Mouse (Mus musculus) natural killer cell, adult 2 months (primary cell): ENCODE data around the gene Acox1.

Experiments
- DNase-seq, 2 experiments: peaks; one replicate each; pipeline ENCODE4 v3.0.0; 2022; ENCODE audit warnings: low spot score in 2 of 2

Gene Acox1

DNA sequence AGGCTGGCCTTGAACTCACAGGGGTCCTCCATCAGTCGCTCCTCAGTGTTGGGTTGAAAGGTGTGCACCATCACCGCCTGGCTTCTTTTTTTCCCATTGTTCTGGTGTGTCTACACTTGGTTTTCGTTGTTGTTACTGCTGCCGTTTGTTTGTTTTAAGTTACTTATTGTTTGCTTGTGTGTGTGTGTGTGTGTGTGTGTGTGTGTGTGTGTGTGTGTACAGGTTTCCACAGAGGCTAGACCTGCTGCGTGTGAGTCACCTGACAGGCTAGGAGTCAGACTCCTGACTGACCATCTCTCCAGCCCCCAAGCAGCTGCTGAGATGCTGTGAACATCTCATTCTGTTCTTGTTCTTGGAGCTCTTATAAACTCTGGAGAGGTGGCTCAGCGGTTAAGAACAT is 14.0 kb upstream of the Acox1 start:
- DNase-seq = no peak

DNA sequence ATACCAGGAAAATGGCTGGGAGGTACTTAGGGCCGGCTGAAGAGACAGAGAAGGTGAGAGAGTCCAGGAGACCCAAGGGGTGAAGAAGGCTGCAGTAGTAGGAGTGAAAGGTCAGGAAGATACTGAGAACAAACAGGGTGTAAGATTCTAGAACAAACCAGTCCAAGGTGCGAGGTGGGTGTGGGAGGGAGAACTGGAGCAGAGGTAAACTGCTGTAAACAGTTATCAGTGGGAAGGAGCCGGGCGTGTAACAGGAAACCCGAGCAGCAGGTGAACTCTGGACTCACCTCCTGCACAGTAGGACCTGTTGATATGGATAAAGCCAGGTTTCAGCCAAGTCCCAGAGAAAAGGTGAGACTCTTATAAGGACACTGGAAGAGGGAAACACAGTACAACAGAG is 11.9 kb upstream of the Acox1 start:
- DNase-seq = no peak

DNA sequence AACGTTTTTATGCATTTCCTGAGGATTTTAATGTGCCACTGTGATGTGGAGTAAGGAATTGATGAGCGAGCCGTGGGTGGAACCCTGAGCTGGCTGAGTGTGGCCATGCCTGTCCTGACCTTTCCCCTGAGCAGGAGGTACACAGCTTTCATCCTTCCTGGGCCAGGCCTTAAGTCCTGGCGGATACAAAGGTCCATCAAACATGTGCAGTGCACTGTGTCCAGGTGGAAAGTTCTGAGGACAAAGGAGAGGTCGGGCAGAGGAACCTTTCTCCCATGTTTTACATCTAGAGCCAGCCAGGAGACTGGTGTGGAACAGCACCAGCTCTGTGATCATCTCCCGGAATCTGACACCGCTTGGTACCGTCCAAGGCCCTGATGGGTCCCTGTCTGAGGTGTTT is 10.4 kb upstream of the Acox1 start:
- DNase-seq = no peak

DNA sequence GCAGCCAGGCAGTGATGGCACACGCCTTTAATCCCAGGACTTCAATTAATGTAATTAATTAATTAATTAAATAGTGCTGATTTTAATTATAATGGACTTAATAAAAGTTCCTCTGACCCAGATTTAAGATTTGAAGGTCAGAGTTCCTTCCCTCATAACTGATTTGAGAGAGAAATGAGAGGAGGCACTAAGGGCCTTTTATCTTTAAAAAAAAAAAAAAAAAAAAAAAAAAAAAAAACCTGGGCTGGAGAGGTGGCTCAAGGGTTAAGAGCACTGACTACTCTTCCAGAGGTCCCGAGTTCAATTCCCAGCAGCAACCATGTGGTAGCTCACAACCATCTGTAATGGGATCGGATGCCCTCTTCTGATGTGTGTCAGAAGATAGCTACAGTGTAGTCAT is 9.8 kb upstream of the Acox1 start:
- no peak for DNase-seq

DNA sequence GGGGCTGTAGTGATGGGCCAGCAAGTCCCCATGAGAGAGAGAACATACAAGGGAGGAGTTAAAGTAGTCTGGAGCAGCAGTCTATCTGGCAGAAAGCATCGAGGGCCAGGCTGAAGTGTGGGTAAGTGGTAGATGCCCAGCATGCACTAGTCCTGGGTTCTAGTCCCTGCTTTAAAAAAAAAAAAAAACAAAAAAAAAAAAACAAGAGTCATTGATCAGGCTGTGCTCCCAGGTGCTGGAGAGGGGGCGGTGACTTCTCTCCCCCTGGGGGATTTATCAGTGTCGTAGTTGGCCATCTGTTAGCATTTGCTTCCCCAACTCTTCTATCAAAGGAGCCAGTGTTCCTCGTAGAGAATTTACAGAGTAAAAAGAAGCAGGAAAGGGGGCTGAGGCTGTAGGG is 7.8 kb upstream of the Acox1 start:
- DNase-seq = no peak

DNA sequence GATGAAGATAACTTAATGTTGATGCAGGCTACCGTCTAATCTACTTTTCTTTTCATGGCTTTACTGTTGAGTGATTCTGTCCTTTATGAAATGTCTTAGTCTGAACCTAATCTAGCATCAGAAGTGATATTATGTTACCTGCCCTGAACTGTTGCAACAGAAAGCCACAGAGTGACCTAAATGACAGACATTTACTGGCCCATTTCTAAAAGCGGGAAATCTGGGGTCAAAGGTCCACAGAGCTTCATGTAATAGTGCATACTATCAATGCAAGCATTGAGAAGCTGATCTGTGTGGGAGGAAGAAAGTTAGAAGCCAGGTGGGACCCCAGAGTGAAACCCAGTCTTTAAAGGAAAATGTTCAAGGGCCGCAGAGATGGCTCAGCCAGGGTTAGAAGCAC is 4.3 kb upstream of the Acox1 start:
- DNase-seq = no peak

DNA sequence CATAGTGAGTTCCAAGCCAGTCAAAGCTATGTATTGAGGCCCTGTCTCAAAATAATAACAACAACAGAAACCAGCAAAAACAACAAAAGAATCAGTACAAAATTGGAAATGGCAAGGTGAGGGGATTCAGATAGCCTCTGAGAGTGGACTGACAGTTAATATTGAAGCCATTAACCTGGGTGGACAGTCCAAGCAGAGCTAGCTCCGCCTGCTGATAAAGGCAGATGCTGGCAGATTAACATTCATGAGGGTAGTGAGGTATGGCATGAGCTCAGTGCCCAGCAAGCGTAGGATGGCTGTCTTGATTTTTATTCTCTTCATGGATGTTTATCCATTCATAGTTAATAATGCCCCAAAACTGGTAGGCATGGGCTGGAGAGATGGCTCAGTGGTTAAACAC is 2.3 kb upstream of the Acox1 start:
- DNase-seq = no peak

DNA sequence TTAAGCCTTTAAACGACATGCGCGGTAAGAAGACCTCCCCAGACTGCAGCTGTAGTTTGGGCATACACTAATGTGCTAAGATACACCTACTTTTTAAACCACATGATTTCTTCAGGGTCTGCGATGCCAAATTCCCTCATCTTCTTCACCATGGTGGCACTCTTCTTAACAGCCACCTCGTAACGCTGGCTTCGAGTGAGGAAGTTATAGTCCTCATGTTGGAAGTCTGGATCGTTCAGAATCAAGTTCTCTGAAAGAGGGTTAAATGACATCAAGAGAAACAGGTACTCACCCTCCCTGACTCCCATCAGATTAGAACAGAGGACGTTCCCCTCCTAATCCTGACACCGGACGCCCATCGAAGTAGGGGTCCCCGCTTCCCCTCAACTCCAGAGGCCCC is 713 bp downstream of the Acox1 start:
- DNase-seq = no peak

DNA sequence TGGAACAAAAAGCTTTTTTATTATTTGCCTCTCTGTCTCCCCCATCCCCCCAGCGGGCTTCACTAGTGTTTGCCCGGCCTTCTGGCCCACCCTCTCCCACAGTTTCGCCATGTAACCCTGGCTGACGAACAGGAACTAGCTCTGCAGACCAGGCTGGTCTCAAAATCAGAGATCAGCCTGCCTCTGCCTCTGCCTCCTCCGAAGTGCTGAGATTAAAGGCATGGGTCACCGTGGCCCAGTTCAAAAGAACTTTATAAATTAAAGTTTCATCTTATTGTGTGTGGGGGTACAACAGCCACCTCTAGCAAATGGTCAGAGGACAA is 1.3 kb downstream of the Acox1 start:
- no peak for DNase-seq

DNA sequence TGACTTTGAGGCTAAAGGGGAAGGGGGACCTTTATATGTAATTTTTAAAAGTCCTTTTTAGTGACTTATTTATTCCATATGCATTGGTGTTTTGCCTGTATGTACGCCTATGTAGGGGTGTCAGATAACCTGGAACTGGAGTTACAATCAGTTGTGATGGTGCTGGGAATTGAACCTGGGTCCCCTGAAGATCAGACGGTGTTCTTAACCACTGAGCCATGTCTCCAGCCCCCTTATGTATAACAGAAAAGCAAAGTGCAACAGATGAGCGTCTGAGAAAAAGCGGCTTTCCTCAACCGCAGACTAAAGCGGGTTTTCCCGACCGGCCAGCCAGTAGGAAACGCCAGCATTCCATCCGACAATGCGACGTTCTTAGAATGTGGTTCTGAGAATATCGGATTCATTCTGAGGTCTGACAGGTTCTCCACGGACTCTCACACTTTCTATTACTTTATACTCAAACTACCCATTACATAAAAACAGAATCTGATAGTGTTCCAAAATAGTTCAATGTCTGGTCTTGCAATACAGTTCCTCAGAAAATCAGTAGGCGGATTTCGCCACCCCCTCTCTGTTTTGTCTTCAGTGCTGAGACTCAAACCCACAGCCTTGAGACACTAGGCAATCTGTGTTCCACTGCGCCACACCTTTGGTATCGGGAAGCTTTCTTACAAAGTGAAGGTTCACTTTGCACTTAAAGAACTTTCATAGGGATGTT is 1.8 kb downstream of the Acox1 start:
- no peak for DNase-seq

DNA sequence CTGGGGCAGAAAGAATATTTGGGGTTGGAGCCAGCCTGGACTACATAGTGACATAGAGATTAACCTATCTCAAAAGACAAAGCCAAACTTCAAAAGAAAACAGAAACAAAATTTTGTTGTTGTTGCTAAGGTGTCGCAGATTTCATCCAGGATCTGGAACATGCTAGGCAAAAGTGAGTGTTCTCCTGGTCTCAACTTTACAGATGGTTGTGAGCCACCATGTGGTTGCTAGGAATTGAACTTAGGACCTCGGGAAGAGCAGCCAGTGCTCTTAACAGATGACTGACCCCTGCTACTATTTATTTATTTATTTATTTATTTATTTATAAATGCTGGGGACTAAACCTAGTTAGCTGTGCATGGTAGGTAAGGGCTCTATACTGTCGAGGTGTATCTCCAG is 2.5 kb downstream of the Acox1 start:
- DNase-seq = no peak

DNA sequence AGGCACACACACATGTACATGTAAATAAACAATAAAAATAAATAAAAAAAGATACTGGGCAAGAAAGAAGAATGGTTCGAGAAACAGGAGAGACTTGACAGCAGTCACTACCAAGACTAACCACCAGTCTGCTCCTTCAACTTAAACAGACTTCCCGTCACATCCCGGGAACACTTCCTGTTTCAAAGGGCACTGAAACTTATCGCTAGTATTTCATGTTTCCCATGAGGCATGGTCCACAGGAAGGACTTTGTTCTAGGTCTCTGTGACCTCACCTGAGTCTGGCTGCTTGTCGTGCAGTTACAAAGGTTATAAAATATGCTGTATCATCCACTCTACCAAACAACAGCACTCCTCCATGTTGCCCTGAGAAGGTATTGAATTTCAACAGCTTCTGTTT is 3.6 kb downstream of the Acox1 start:
- no peak for DNase-seq

DNA sequence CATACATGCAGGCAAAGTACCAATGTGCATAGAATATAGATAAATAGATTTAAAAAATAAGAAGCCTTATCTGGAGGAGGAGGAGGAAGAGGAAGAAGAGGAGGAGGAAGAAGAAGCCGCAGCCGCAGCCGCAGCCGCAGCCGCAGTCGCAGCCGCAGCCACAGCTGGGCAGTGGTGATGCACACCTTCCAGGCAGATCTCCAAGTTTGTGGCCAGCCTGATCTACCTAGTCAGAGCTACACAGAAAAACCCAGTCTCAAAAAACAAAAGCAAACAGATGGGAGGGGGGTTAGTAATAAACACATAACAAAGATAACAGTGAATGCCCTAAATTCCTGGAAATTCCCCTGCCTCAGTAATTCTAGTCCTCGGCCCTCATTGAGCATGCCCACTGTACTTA is 4.2 kb downstream of the Acox1 start:
- DNase-seq = no peak

DNA sequence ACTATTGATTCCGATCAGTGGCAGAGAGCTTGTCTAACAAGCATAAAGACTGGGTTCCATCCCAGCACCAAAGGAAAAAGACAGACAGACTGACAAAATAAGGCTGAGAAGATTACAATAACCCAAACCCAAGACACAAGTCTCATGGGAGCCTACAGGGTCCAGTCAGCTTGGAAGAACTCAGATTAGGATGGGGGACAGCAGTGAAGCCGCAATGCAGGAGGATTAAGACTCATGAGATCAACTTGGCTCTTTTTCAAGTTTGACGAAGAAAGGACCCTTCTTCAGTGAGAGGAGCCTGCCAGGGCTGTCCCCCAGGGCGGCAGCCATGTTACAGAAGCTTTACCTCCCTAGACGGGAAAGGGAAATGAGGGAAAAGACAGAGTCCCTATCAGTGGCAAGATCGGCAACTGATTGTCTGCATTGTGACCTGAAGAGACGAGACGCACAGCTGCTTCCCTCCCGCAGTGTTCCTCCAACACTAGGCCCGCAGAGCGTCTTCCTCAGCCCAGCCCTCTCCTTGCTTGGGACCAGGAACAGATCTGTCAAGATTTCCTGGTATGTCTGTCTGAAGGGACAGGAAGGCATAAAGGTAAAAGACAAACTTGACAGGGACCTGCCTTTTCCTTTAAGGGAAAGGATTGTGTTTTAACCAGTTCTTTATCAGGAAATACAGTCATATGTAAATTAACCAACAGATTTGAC is 11.5 kb downstream of the Acox1 start:
- DNase-seq = no peak

DNA sequence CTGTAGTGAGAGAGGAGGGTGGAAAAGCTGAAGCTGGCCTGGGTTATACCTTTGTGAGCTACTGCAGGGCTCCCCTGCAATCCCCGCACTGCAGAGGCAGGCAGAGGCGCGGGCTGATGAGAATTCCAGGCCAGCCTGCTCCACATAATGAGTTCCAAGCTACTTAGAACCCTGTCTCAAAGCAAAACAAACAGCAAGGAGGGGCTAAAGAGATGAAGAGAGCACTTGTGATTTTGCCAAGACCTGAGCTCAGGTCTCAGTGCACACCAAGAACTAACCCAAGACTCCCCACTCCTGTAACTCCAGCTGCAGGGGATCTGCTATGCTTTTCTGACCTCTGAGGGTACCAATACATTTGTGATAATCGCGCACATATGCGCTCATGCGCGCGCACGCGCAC is 12.5 kb downstream of the Acox1 start:
- DNase-seq = no peak

DNA sequence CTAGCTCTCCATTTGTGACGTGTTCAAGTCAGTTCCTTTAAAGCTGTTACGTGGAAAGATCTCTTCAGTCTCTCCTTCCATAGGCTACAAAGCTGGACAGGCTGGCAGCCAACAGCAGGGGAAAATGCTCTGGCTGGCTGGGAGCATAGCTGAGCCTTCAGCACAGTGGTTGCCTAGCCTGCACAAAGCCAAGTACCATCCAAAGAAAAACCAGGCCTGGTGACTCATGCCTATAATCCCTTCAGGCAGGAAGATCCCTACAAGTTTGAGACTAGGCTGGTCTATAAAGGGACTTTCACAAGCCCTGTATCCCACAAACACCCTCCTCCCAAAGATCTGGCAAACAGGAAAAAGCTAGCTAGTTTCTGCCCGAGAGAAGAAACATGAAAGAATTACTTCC is 13.0 kb downstream of the Acox1 start:
- no peak for DNase-seq

DNA sequence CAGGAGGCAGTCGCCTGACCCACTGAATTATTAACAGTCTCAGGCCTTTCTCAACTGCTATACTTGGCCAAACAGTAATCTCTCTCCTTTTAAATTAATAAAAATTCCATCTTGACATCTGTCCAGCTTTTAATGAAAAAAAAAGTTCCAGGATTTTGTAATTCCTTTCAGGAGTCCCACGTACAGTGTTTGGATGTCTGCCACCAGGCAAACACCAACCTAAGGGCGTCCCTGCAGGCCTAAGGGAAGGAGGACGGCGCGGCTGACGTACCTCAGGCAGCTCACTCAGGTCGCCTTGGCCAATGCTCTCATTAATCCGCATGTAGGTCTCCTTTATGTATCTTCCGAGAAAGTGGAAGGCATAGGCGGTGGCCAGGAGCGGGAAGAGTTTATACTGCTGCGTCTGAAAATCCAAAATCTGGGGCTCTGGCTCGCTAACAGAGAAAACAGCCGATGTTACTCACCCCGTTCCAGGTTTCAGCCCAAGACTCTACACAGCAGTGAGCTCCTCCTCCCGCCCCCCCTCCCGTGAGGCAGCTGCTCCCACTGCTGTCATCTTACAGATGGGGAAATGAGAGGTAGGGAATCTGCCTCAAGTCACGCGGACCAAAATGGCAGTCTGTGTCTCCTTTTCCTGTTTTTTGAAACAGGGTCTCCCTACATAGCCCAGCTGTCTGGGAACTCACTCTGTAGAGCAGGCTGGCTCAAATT is 20.3 kb downstream of the Acox1 start:
- DNase-seq = no peak

DNA sequence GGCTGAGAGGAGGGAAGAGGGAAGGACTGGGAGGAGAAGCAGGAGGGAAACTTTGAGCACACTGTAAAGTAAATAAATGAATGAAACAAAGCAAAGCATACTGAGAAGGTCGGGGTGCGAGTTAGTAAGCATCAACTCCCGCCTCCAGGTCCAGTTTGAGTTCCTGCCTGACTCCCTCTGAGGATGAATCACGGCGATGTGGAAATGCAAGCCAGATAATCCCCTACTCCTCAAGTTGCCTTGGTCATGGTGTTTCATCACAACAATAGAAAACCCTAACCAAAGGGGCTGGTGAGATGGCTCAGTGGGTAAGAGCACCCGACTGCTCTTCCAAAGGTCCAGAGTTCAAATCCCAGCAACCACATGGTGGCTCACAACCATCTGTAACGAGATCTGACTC is 22.8 kb downstream of the Acox1 start:
- DNase-seq = no peak

DNA sequence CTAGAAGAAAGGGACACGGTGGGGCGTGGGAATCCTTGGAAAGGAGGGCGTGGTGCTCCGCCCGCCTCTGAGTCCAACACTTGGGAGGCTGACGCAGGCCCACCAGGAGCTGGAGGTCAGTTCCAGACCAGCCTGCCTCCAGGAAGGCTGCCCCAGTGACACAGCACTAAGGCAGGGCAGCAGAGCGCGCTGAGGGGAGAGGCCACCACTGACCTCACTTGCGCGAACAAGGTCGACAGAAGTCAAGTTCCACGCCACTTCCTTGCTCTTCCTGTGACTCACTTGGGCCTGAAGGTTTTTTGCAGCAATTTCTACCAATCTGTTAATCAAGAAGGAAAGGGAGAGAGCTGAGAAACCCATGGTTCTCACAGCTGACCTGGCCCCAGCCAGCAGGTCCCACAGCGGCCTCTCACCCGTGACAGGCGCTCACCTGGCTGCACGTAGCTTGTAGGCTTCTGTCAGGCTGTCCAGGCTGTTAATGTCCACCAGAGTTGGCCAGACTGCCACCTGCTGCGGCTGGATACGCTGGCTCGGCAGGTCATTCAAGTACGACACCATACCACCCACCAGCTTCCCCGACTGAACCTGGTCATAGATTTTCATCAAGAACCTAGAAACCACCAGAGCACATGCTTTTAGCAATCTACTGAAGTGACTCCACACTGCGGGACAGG is 23.9 kb downstream of the Acox1 start:
- DNase-seq = no peak

DNA sequence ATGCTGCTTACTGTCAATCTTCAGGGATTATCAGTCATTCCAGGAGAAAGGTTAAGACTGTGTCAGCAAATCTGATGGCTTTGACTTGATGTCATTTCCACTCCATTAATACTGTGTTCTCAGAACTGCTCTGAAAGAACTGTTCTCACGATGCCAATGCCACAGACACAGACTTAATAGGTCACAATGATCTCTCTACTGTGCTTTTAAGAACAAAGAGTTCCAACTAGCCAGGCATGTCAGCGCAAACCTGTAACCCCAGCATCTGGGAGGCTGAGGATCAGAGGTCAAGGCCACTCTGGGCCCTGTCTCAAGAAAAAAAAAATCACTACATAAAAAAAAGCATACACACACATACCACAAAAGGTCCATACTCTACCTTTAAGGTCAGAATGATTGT is 26.9 kb downstream of the Acox1 start:
- DNase-seq = no peak

DNA sequence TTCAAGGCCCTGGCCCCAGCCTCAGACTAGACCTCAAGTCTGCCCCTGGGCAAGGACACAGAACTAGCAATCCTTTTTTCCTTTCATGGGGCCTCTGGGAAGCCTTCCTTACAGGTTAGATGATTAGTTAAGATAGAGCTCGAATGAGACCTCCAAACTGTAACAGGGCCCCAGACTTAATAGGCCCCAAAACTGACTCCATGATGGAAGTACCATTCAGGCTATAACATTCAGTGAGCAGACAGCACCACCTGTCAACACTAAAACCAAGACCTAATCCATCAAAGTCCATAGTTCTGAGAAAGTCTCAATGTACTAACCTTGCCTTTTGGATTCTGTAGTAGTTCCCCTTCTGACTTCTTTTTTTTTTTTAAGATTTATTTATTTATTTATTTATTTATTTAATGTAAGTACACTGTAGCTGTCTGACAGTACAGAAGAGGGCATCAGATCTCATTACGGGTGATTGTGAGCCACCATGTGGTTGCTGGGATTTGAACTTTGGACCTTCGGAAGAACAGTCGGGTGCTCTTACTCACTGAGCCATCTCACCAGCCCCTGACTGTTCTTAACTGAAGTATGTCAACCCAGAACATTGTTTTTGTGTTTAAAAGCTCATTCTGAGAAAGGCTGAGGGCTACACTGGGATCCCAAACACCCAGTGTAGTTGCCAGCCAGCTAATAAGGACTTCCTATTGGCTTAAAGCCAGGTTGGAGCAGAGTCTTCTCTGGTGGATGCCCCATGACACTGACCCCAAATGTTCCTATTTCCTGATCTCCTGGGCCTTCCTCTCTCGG is 28.6 kb downstream of the Acox1 start:
- no peak for DNase-seq

DNA sequence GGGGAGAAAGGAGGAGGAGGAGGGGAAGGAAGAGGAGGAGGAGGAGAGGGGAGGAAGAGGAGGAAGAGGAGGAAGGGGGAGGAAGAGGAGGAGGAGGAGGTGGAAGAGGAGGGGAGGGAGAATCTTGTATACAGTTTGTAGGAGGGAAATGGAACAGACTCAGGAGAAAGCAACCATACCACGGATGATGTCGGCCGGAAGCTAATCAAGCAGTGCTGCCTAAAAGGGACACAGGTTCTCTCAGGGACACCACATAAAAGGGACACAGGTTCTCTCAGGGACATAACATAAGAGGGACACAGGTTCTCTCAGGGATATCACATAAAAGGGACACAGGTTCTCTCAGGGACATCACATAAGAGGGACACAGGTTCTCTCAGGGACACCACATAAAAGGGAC is 29.6 kb downstream of the Acox1 start:
- no peak for DNase-seq
